Mouse (Mus musculus) urinary bladder, postnatal 10 days (tissue): ENCODE data around the gene Tom1l2.

ENCODE experiments used
- DNase-seq: peaks from one replicate; pipeline ENCODE4 v3.0.0; 2022; ENCODE audit warnings: low spot score

Tom1l2 gene

DNA sequence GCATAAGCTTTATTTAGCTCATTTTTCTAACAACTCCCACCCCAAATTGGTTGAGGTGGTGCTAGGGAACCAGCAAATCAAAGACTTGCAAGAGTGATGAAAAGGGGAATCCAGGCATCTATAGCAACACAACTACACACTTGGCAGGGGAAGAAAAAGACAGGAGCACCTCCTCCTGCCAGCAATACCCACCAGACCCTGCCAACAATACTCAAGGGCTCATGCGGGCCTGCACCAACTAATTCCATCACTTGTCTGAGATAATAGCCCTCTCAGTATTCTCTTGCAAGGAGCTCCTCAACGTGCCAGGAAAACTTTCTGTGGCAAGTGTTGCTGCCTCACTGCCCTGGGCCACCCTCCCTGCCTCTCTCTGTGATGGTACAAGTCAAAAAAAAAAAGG lies 49.2 kb downstream of the Tom1l2 start:
- DNase-seq = no peak

DNA sequence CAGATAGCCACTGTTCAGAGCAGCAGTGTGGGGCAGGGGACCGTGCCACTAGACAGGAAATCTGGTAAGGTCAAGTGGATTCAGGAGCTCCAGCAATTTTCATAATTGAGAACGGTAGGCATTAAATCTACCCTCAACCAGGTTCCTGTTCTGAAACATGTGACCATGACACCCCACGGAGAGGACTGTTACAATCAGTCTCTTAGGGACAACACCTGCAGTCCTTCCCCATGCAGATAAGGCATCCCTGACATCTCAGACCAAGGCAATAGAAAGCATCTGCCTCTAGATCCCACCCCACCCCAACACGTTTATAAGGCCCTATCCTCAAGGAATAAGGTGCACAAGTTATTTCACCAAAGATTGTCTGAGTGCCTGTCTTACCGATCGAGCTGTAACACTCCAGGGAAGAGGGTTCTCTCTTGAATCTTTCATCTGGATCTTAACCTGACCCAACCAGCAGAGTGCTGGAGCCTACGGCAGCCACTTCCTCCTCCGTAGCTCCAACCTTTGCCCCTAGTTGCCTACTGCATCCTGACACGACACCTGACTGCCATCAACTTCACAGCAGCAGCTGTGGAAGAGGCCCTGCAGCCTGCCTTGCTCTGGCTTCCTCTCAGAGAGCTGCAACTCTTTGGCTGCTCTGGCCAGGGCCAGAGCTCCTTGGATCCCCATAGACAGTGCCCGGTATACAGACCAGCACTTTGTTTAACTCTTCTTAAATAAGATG lies 50.2 kb downstream of the Tom1l2 start:
- no peak for DNase-seq

DNA sequence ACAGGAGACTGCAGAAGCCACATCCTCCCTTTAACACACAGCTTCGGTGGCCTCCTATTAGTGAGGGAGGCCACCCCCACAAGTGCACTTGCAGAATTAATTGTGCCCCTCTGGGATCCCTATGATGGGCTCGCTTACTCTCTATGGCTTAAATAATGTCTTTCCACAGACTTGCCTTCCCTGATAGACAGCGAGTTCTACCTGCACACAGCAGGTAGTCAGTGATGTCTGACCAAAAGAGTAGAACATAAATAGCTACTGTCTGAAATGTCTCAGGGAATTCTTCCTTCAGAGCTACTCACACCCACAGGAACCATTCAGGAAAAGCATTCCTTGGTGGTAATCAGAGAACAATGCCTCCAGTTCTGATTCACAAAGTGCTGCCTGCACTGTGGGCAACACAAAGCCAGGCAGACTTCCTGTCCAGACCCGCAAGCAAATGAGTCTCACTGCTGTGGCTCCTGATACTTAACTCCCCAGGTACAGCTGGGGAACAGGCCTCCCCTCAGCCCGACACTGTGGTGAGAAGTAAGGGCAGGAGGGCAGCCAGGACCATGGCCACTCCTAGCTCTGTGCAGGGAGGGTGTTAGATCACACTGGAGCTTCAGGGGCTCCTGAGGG lies 51.0 kb downstream of the Tom1l2 start:
- no peak for DNase-seq

DNA sequence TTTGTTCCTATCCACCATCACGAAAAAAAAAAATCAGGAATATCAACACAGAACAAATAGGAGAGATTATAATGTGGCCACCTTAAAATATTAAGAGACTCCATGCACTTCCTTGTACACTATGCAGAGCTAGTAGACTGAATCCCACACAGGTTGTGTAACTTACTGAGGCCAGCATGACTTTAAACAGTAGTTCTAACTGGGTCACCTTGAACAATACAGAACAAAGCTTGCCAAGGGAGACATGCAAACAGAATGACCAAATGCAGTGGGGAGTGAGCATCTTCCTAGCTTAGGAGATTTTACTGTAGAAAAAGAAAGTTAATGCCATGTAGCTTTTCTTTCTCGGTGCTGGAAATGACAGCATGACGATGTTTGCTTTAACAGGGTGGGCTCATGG lies 52.4 kb downstream of the Tom1l2 start:
- DNase-seq = no peak

DNA sequence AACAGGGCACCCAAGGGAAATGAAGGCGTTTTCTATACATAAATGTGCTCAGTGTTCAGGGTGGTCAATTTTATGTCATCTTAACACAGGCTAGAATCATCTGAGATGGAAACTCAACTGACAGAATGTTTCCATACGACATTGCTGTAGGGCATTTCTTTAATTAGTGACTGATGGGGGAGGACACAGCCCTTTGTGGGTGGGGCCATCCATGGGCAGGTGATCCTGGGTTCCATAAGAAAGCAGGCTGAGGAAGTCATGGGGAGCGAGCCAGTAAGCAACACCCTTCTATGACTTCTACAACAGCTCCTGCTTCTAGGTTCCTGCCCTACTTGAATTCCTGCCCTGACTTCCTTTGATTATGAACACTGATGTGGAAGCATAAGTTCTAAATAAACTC lies 54.9 kb downstream of the Tom1l2 start:
- DNase-seq = no peak

DNA sequence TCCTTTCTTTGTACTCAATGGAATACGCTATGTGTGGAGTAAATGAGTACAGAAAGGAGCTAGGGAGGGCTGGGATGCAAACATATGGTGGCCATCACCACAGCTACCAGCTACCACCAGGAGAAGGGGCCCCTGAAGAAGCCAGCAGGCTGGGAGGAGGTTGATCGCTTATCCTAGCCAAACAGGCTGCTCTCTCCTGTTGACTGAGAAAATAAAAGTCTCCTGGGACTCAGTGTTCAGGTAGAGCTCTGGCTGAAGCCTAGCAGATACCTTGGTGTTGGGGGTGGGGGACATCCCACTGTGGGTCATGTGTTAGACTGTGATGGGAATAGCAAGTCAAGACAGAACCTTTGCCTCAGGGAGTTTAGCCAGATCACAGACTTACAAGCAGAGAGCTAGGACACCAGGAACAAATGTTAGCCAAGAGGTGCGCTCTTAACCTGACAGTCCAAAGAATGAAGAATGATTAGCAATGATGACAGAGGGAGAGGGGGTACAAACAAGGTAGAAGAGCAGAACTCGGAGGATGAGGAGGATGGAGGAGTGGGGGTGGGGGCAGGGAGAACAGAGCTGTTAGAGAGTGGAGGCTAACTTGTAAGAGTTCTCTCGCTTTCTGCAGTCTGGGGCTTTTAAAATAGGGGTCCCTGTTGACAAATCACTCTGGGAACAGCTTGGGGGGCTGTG lies 57.9 kb downstream of the Tom1l2 start:
- DNase-seq = no peak

DNA sequence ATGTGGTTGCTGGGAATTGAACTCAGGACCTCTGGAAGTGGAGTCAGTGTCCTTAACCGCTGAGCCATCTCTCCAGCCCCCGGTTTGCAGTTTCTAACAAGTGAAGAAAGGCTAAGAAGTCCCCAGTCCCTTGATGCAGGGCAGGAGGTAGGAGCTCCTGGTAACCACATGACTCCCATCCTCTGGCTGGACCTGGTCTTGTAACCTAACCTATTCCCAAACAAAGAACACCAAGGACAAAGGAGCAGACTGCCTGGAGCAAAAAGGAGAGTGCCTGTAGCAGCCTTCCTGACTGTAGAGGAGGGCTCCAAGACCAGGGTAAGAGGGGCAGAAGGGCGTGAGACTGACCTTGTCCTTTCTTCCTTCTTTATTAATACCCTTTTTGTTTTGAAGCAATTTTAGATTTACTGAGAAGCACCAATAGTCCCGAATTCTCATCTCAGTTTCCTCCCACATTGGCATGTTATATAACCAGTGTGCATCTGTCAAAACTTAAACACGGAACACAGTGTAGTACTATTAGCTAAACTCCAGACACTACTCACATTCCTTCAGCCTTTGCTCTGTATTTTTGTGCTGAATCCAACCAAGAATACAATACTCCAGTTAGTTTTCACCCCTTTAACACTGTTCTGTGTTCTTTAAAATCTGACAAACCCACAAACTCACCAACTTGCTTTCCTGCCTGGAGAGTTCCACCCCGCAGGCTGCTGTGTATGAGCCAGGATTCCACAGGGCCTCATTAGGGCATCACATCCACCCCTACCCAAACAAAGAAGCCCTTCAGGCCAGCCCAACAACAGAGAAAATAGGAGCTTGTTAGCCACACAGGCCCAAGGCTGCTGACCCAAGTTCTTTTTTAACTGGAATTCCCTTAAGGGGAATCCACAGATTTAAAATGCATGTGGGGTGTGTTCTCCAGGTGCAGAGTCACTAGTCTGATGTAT lies 58.7 kb downstream of the Tom1l2 start:
- DNase-seq = no peak

DNA sequence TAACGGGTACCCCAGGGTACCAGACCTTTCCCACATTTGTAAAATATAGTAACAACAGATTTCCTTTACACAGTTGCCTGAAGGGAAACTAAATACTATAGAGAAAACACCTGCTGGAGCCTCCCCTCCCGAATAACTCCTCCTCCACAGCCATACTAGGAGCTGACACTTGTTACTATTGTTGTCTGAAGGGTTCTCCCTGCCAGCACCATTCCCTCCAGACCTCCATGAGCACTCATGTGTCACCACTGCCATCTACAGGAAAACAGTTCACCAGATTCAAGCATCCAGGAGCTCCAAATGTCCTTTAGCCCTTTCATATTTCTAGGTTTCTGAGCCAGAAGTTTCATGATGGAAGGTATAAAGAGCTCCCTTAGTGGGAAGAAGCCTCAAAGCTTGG lies 60.0 kb downstream of the Tom1l2 start:
- no peak for DNase-seq

DNA sequence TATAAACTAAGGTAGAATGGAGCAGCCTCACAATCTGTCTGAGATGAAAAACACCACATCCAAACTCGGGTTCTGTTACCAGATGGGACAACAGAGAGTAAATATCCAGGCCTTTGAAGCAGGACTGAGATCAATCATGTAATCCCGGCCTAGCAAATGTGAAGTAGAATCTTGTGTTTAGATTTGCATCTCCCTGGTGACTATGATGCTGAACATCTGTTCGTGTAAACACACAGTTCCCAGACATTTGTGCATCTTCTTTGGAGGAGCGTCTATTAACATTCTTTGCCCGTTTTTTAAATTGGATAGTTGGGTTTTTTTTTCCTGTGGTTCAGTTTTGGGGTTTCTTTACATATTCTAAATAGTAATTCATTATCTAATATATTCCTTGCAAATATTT lies 63.7 kb downstream of the Tom1l2 start:
- DNase-seq = no peak

DNA sequence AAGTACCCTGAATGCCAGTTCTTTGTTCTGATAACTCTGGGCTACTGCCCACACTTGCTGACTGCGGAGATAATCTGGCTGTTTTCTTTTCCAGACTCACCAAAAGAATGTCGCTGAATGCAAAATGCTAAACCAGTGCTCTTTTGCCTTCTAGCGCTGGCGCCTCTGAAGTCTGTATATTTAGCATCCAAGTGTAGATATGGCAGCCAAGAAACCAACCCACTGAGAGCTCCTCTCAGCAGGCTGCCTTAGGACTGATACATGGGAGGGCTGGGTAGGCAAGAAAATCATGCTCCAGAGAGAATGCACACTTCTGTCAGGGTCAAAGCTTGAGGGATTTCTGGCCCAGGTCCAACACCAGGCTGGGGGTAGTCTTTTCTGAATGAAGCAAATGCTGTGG lies 66.4 kb downstream of the Tom1l2 start:
- DNase-seq = no peak

DNA sequence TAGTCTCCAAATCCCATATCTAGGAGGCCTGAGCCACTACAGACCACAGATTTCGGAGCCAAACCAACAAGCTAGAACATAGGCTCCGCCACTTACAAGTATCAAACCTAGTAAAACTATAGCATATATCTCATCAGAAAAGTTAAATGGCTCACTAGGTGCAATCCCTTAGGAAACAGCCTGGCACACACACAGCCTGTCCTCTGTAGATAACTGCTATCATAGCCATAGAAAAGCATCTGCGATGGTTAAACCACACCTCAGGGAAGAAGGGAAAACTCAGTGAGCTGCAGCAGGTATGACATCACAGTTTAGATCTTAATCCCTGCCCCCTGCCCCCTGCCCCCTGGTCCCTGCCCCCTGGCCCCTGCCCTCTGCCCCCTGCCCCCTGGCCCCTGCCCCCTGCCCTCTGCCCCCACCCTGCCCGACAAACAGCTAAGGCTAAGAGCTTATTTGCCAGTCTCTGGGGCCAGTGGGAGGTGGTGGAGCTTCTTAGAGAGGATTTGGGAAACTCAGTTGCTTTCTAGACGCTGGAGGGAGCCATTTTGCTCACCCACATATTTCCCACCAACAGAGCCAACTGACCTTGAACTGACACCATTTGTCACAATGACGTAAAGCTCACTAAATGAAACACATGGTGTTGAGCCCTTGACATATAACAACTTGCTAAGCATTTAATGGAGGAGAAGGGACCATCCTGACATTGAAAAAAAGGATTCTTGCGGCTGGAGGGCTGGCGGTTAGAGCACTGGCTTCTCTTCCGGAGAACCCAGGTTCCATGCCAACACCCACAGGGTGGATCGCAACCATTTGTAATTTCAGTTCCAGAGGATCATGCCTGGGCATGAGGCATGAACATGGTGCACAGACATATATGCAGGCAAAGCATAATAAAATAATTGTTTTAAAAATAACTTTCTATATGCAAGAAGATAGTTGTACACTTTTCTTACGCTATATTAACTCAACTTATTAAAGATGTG lies 72.0 kb downstream of the Tom1l2 start:
- no peak for DNase-seq

DNA sequence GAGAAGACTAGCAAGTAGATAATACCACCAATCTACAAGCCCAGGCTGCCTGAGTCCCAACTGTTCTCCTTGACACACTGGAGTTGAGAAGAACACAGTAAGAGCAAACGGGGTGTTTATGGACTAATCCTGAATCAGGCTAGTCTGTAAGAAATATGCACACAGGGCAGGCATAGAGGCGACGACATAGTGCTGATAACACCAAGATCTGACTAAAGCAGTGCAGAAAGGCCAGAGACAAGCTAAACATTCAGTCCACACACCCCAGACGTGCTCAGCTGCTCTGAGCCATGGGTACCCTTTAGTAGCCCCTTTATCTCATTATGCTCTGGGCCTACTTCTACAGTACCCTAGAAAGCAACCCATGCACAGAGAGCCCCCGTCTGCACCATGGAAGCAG lies 73.2 kb downstream of the Tom1l2 start:
- no peak for DNase-seq

DNA sequence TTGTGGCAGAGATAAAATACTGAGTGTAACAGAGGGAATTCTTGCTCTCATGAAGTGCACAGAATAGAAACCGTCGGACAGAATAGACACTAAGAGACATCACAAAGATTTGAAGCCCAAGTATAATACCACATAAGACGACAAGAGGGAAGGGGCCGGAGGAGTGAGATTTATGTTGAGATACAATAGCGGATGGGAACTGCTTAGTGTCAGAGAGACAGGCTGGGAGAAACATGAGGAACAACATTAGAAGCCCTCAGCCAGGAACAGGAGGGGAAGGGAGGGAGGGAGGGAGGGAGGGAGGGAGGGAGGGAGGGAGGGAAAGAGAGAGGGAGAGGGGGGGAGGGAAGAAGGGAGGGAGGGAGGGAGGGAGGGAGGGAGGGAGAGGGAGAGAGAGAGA lies 74.9 kb downstream of the Tom1l2 start:
- no peak for DNase-seq

DNA sequence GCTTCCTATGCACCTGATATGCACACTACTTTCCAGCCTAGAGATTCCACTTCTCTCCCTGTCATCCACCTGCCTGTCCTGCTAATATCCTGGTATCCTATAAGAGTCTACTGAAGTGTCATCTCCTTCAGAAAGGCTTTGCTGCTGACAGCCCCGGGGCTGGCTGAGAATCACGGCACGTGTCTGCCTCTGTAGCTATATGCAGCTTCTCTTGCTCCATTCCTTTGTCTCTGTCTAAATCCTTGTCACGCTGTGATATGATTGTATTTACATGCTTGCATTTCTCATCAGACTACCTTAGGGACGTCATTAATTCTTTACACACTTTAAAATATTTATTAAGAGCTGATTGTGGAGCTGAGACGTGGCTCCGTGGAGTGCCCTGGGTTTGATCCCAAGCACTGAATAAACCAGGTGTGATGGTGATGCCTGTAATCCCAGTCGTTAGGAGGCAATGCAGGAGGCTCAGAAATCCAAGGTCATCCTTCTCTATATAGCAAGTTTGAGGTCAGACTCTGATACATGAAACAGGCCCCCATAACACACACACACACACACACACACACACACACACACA lies 75.5 kb downstream of the Tom1l2 start:
- no peak for DNase-seq

DNA sequence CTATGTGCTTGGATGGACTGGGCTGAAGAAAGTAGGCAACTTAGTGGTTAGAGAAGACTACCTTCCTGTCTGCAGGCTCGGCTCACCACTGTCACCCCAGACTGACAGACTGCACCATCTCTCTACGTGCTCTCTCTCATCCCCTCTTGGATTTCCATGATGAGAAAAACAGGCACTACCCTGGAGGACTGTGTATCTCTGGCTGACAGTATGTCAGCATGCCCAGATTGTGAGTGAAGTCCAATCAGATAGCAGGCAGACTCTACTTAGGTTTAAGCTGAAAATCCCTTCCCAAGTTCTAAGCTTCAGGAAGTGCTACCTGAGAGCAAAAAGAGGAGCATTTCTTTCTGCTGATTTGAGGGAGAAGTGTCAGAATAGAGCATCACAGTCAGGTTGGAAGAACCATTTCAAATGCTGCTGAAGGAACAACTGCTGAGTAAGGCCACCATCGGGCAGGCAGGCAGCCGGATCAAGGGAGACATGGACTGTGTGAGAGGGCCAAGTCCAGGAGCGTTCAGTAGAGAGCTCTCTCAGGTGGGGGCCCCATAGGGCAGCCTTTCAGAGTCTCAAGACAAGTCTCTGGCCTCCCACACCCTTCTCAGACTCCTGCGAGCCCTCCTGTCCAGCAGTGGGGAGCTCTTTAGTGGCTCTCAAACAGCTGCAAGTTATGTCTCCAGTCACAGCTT lies 76.2 kb downstream of the Tom1l2 start:
- no peak for DNase-seq

DNA sequence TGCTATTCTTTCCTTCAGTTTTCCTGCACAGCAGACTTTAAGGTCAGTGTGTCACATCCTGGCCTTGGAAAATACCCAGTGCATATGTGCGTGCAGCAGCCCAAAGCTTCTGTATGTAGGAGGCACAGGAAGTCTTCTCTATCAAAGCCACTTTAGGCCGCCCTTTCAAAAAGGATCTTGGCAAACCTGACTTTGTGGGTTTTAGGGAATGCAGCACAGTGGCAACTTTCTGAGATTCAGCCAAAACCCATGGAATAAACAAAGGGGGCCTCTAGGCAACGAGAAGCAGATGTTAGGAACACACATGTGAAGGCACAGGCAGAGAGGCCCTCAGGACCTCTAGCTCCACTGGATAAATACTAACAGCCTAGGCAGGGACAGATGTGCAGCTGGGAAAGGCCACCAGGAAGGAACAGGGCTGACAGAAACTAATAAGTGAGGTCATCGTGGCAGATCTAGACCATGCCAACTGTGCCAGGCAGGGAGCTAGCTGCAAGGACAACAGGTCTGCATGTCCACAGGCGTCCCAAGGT lies 79.4 kb downstream of the Tom1l2 start:
- no peak for DNase-seq

DNA sequence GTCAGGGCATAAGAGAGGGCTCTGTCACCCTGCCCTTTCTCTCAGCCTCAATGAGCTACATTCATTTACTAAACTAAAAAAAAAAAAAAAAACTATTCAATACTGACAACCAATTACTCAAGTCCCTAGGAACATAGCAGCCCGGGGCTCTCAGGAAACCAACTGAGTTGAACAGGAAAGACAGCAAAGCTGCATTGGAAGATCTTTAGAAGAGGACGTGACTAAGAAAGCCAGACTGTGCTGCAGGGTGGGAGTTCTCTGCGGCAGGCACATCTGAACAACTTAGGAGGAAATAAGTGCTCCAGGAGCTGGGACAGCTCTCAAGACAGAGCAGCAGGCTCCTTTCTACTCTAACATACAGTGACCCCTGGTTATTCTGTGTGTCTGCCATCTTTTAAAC lies 84.1 kb downstream of the Tom1l2 start:
- DNase-seq = no peak

DNA sequence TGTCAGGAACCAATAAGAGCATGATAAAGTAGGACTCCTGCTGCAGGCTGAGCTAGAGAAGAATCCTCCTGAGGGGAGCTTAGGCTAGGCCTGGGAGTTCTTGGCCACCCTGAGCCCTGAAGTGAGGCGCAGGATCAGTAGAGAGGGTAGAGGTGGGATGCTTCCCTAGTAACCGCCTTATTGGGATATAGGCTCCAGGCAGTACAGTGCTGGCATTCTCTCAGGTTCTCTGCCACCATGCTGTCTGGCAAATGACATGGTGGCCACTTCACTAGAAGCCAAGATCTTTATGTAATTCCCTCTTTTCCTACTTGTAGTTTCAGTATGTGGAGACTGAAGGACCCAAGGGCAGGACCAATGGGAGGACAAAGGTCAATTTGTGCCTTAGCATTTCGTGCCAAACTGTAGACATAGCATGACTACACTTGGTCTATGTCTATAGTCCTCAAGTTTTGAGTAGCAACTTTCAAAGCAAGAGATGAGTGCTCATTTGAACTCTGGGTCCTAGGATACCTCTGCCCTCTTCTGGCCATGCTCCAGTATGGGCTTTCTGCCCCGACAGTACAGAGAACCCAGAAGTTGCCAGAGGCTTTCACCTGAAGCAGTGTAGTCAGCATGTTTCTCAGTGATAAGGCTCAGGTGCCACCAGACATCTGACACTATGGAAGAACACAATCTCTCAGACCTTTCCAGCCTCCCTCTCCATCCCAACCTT lies 87.3 kb downstream of the Tom1l2 start:
- no peak for DNase-seq

DNA sequence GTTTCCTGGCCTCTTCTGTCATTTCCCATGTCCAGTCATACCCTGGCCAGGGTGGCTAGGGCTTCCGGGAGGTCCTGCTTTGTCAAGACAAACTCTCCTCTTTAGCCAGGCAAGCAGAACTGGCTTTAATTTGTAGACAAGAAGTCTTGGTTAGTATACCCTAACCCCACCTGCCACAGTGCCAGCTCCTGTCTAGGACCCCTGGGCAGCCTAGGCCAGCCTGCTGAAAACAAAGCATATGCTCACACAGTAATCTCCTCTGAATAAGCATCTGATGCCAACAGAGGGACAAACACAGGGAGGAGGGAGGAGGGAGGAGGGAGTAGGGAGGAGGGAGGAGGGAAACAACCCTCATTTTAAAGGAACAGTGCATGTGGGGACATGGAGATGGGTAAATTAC lies 88.1 kb downstream of the Tom1l2 start:
- no peak for DNase-seq
